Mouse (Mus musculus) cerebellum, adult 11 months (tissue): ENCODE measurements around the gene Pbx4.

Experiments
- DNase-seq: peaks from one replicate; pipeline ENCODE4 v3.0.0; 2022

Gene Pbx4

GRCm38 (mm10) chr8:69814881-69815280, 17.4 kb upstream of the Pbx4 start:
- no peak for DNase-seq

- DNase-seq, result no peak
Observed at GRCm38 (mm10) chr8:69815396-69815795, 16.9 kb upstream of the Pbx4 start.

DNA sequence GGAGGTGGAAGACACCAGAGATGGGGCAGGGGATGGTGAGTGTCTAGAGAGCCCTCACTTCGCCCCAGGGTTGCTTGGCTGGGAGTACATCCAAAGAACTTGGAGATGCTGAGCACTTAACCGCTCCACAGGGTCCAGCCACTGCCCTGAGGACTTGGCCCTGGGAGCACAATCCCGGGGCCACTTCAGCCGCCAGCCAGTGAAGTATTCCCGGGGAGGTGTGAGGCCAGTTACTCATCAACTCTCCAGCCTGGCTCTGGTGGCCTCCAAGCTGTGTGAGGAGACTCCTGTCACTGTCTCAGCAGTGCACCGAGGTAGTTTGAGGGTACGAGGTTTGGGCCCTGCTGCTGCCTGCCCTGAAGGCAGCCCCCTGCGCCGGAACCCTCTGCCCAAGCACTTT, 11.8 kb upstream of the Pbx4 start:
- DNase-seq, result no peak

DNA sequence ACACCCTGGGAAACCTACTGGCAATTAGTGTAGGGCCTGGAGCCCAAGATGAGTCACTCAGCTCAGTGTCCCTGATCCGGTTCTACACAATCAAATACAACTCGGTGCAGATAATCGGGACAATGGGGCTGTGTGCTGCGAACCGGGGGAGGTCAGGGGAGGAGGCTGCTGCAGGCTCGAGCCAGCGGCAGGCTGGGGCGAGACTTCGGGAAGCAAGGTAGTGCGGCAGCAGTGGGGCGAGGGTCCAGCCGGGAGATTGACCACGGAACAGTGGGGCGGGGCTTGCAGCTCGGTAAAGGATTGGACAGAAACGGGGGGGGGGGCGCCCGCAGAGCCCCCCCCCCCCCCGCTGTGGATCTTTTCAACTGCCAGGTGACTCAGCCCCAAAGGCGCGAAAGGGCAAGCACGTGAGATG, 10.3 kb upstream of the Pbx4 start:
- no peak for DNase-seq

DNA sequence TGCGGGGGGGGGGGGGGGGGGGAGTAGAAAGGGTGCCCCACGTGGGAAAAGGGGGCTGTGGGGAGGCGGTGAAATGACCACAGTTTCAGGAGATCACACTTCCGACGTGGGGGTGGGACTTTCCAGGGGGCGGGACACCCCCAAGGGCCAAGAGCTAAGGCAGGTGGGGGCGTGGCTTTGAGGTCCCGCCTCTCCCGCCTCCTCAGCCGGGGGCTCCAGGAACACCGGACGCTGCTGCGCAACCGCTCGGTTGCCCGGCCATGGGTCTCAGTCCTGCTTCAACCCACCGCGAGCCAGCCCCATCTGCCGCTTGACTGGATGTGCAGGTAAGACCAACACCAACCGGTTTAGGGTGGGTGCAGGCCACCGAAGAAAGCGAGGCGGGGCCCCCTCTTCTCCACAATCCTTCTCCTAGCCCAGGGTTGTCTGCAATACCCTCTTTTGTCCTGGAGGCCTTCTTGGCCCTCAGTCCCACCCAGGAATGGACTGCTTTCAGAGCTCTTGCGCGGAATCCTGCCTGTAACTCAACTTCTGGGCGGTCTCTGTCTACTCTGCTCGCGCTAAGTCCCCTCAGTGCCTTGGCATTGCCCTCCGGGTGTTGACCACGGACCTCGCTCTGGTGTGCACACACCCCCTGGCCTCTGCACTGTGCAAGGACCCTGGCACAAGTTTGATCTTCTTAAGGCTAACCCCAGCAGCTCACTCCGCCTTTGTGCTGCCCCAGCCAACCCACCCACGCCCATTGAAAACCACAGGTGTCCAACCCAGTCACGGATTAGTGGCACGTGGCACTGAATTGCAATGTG, 9.7 kb upstream of the Pbx4 start, which contains the start of gene Lpar2:
Gene Lpar2 (plus strand): TSS at position 44 of the 806 bp plus-strand sequence.
- DNase-seq, result no peak

- DNase-seq, result no peak
Observed at GRCm38 (mm10) chr8:69826371-69826770, 5.9 kb upstream of the Pbx4 start.

- DNase-seq, result no peak
Observed at GRCm38 (mm10) chr8:69837057-69837682, 4.9 kb downstream of the Pbx4 start.

GRCm38 (mm10) chr8:69847167-69848065, 15.1 kb downstream of the Pbx4 start:
- DNase-seq, result no peak

GRCm38 (mm10) chr8:69848951-69849350, 16.7 kb downstream of the Pbx4 start:
- no peak for DNase-seq

- no peak for DNase-seq
Observed at GRCm38 (mm10) chr8:69849899-69850298, 17.6 kb downstream of the Pbx4 start.

- no peak for DNase-seq
Observed at GRCm38 (mm10) chr8:69850926-69851506, 18.7 kb downstream of the Pbx4 start.

DNA sequence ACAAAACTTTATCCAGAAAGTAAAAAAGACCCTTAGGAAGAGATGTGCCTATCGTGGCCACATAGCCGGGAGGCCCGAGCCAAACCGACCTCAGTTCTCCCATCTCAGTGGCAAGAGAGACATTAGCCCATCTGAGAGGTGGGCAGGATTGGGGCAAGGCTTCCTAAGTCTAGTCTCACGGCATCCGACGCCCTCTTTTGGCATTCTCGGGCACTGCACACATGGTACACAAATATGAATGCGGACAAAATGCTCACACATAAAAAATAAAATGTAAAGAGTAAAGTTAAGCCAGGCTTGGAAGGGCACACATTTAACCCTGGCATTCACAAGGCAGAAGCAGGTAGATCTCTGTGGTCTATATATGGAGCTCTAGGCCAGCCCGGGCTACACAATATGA, 21.6 kb downstream of the Pbx4 start:
- DNase-seq, result no peak

GRCm38 (mm10) chr8:69860807-69861206, 28.5 kb downstream of the Pbx4 start:
- DNase-seq, result no peak

GRCm38 (mm10) chr8:69861251-69861650, 29.0 kb downstream of the Pbx4 start:
- no peak for DNase-seq

- DNase-seq, result no peak
Observed at GRCm38 (mm10) chr8:69863387-69864020, 31.2 kb downstream of the Pbx4 start.

DNA sequence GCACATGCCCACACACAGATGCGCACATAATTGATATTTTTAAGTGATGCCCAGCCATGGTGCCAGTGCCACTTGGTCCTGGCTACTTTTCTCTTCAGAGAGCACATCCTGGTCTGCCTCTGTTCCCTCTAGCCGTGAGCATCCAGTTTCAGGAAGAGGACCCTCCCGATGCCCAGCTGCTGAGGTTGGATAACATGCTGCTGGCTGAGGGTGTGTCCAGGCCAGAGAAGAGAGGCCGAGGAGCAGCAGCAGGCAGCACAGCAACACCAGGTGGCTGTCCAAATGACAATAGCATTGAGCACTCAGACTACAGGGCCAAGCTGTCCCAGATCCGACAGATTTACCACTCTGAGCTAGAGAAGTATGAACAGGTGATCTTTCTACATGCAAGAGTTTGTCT, 31.9 kb downstream of the Pbx4 start:
- DNase-seq, result no peak

DNA sequence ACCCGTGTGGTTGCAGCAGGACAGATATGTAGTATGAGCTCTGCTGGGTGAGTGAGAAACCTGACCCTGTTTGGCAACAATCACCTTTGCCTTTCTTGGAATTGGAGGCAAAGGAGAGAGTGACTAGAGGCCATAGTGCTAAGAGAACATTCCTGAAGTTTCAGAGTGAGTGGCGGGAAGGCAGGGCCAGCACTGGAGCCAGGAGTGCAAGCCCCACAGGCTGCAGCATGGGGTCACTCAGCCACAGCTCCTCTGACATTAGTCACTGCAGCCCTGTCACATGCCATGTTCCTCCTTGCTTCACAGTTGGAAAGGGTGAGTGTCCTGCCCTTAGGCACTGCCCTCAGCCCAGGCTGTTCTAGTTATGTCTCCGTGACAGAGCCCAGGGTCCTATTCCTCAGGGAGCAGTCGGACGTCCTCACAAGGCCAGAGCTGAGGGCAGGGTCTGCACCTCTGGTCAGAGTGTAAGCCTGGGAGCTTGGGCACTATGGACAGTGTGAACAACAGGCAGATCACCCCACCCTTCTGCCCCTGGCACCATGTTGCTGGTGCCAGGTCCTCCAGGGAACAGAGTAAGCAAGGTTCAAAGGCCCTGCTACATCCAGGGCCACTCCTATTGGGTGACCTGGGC, 35.5 kb downstream of the Pbx4 start:
- DNase-seq, result no peak

DNA sequence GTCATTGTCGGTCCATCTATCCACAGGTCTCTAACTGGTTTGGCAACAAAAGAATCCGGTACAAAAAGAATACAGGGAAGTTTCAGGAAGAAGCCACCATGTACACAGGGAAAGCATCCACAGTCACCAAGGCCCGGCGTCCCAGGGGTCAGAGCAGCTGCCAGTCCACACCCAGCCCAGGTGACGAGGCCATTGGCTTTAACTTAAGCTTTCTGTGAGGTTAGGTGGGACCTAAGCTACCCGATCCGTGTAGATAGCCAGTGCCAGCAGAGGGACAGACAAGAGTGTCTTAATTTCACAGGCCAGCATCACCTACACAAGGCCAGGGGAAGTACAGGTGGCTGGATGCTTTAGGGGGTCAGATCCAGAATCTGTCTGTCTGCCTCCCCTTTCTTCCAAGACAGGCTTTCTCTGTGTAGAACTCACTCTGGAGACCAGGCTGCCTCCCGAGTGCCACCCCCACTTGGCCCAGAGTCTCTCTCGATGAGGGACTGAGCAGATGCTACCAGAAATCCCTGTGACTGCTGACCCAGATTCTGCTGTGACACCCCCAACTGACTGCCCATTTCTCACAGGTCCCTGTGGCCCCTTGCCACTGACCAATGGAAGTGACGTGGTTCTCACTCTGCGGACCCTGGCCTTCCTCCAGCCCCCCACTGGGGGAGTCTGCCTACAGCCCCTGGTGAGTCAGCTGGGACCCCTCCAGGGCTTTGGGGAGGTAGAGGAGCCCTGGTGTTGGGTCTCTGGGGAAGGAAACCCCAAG, 37.9 kb downstream of the Pbx4 start:
- DNase-seq, result peak; percentile 53

GRCm38 (mm10) chr8:69870907-69871306, 38.6 kb downstream of the Pbx4 start:
- DNase-seq, result no peak

DNA sequence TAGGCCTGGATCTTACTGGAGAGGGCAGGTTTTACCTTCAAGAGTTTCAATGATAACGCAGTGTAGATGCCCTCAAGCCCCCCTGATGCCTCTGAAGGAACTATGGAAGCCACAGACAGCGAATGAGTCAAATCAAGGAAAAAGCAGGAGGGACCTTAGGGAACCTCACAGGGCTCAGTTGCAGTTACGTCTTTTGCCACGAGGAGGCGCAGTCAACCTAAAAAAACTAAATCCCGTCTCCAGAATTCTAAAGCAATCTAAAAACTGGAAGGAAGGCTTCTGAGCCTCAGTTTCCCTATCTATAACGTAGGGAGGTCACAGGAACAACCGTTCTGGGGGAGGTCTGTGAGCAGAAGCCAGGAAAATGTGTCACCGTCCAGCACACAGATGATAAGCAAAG, 41.9 kb downstream of the Pbx4 start:
- DNase-seq, result peak; percentile 56

DNA sequence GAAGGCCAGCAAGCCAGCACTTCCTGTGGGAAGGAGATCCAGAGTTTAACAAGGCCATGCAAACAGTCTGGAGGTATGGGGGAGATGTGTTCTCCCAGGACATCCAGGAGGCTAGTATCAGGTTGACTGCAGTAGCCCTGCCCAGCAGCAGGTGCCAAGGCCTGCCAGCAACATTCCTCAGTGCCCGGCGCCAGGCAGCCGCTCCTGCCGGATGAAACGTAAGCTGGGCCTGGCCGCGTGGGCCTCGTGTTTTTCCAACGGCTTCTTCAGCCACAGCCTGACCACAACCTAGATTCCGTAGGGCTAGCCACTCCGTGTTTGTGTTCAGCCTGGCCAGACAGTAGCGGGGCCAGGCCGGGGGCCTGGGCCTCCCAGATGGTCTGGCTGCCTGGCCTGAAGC, 42.4 kb downstream of the Pbx4 start:
- DNase-seq, result no peak
